Mouse (Mus musculus): ENCODE data around the gene Slc26a6.

DNA sequence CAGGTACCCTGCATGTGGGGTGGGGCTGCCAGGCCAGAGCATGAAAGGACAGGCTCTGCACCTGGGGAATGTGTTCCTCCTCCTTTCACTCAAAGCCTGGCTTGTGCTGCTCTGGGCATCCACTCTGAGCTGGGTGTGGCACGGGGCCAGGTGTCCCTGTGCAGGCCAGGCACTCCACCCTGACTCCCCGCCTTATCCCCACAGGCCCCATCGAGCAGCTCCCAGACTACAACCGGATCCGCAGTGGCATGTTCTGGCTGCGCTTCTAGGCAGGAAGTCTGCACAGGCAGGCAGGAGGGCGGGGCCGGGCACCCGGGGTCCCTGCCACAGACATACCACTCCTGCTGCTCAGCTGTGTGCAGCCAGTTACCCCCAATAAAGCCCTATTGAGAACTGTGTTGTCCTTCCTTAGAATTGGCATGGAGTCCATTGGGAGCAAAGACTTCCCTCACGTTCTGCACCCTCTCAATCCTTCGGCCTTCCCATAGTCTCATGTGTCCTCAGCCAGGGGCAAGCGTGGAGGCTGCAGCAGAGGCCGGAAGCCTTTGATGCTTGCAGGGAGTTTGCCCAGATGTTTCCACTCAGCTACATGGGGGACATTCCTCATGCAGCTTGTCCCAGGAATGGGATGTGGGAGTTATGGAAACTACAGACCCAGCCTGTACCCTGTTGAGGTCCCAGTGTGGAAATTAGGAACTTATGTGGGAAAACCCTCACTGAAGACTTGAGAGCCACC lies 96.3 kb downstream of the Slc26a6 start:
- TF ChIP-seq CTCF (IDR thresholded peaks at IDR 0.05; ENCODE audit: borderline replicate concordance, extremely low read depth, insufficient read depth, insufficient read length), result no peak
- no peak for TF ChIP-seq POLR2A (IDR thresholded peaks at IDR 0.05; ENCODE audit: borderline replicate concordance, extremely low read depth, insufficient read depth, insufficient read length, poor library complexity, severe bottlenecking)
